Mouse (Mus musculus): ENCODE results near the gene Uvrag. TPM values are rescaled to one million over a fixed set of nuclear protein-coding genes. Genes with fewer than 3 reads are reported as not detected.
A peak's percentile ranks its signal among the peaks of the same experiment; 100 is the strongest.

The Uvrag gene
- polyA plus RNA-seq, 1 experiment from 2014 or later: 22.4 TPM

GRCm38 (mm10) chr7:99159446-99159845 lies 18.5 kb upstream of the Uvrag start:
- H3K9ac ChIP-seq (ENCODE audit: low read length): no peak overlapping the region
- H3K27me3 ChIP-seq (ENCODE audit: control insufficient read depth, insufficient read depth, low read depth, low read length): no peaks in the 10 kb centered on the region
- no peak overlapping the region for H3K27ac ChIP-seq (ENCODE audit: low read length)
- no peaks in the 10 kb centered on the region for H3K9me3 ChIP-seq (ENCODE audit: control insufficient read depth, low read length)
- H3K4me2 ChIP-seq (ENCODE audit: low read depth, low read length): no peak overlapping the region
- no peak overlapping the region for H3K4me3 ChIP-seq (ENCODE audit: low read length)
- 89% methylated on average over 2 of the region's 2 CpGs for WGBS
- H3K36me3 ChIP-seq (ENCODE audit: control insufficient read depth, insufficient read depth, low read length): no peaks in the 10 kb centered on the region
- ATAC-seq (ENCODE audit: low read depth): no peak
- H3K4me1 ChIP-seq (replicated peaks; ENCODE audit: control insufficient read depth, insufficient read depth, low read length): peaks cover 16% of the 10 kb centered on the region

GRCm38 (mm10) chr7:99158904-99159303 lies 18.0 kb upstream of the Uvrag start:
- WGBS: 76% methylated on average over 5 of the region's 5 CpGs
- no peak for ATAC-seq (ENCODE audit: low read depth)
- Histone ChIP-seq H3K4me3 (ENCODE audit: low read length) (no peak overlapping the region), H3K9ac (ENCODE audit: low read length) (no peak overlapping the region), H3K4me2 (ENCODE audit: low read depth, low read length) (no peak overlapping the region), H3K27ac (ENCODE audit: low read length) (no peak overlapping the region), H3K9me3 (ENCODE audit: control insufficient read depth, low read length) (no peaks in the 10 kb centered on the region), H3K27me3 (ENCODE audit: control insufficient read depth, insufficient read depth, low read depth, low read length) (no peaks in the 10 kb centered on the region), H3K4me1 (replicated peaks; ENCODE audit: control insufficient read depth, insufficient read depth, low read length) (peaks cover 16% of the 10 kb centered on the region), H3K36me3 (ENCODE audit: control insufficient read depth, insufficient read depth, low read length) (no peaks in the 10 kb centered on the region; the same call in 1 of the 2 replicates)

- no peaks in the 10 kb centered on the region; the same call in 1 of the 2 replicates for H3K36me3 ChIP-seq (ENCODE audit: control insufficient read depth, insufficient read depth, low read length)
- H3K4me2 ChIP-seq (ENCODE audit: low read depth, low read length): no peak overlapping the region
- no peak overlapping the region for H3K27ac ChIP-seq (ENCODE audit: low read length)
- ATAC-seq (ENCODE audit: low read depth): no peak
- H3K4me1 ChIP-seq (replicated peaks; ENCODE audit: control insufficient read depth, insufficient read depth, low read length): peaks cover 16% of the 10 kb centered on the region
- H3K9me3 ChIP-seq (ENCODE audit: control insufficient read depth, low read length): no peaks in the 10 kb centered on the region
- WGBS: 75% methylated on average over 8 of the region's 8 CpGs
- no peak overlapping the region for H3K9ac ChIP-seq (ENCODE audit: low read length)
- no peak overlapping the region for H3K4me3 ChIP-seq (ENCODE audit: low read length)
- no peaks in the 10 kb centered on the region for H3K27me3 ChIP-seq (ENCODE audit: control insufficient read depth, insufficient read depth, low read depth, low read length)
These were observed 17.1 kb upstream of the Uvrag start for GRCm38 (mm10) chr7:99158011-99158410.

- Histone ChIP-seq H3K36me3 (ENCODE audit: control insufficient read depth, insufficient read depth, low read length) (no peaks in the 10 kb centered on the region; the same call in 1 of the 2 replicates), H3K4me2 (ENCODE audit: low read depth, low read length) (no peak overlapping the region), H3K4me3 (ENCODE audit: low read length) (no peak overlapping the region), H3K27ac (ENCODE audit: low read length) (no peak overlapping the region), H3K9me3 (ENCODE audit: control insufficient read depth, low read length) (no peaks in the 10 kb centered on the region), H3K4me1 (replicated peaks; ENCODE audit: control insufficient read depth, insufficient read depth, low read length) (peaks cover 16% of the 10 kb centered on the region), H3K27me3 (ENCODE audit: control insufficient read depth, insufficient read depth, low read depth, low read length) (no peaks in the 10 kb centered on the region), H3K9ac (ENCODE audit: low read length) (no peak overlapping the region)
- WGBS: 70% methylated on average over 10 of the region's 10 CpGs
- ATAC-seq (ENCODE audit: low read depth): no peak
These were observed 15.8 kb upstream of the Uvrag start for GRCm38 (mm10) chr7:99156737-99157136.

GRCm38 (mm10) chr7:99155311-99156289 lies 14.7 kb upstream of the Uvrag start:
- Histone ChIP-seq H3K27ac (ENCODE audit: low read length) (peak overlapping the region; percentile 77), H3K27me3 (ENCODE audit: control insufficient read depth, insufficient read depth, low read depth, low read length) (no peaks in the 10 kb centered on the region), H3K36me3 (ENCODE audit: control insufficient read depth, insufficient read depth, low read length) (no peaks in the 10 kb centered on the region; the same call in 1 of the 2 replicates), H3K4me2 (ENCODE audit: low read depth, low read length) (peak overlapping the region; percentile 57), H3K9me3 (ENCODE audit: control insufficient read depth, low read length) (no peaks in the 10 kb centered on the region), H3K9ac (ENCODE audit: low read length) (peak overlapping the region; percentile 61), H3K4me1 (replicated peaks; ENCODE audit: control insufficient read depth, insufficient read depth, low read length) (peaks cover 16% of the 10 kb centered on the region), H3K4me3 (ENCODE audit: low read length) (peak overlapping the region; percentile 29)
- WGBS: 10% methylated on average over 16 of the region's 17 CpGs
- peak; percentile 85 for ATAC-seq (ENCODE audit: low read depth)

- no peak overlapping the region for H3K4me3 ChIP-seq (ENCODE audit: low read length)
- H3K9me3 ChIP-seq (ENCODE audit: control insufficient read depth, low read length): no peaks in the 10 kb centered on the region
- H3K9ac ChIP-seq (ENCODE audit: low read length): no peak overlapping the region
- H3K36me3 ChIP-seq (ENCODE audit: control insufficient read depth, insufficient read depth, low read length): no peaks in the 10 kb centered on the region; the same call in 1 of the 2 replicates
- peak; percentile 49 for ATAC-seq (ENCODE audit: low read depth)
- no peak overlapping the region for H3K27ac ChIP-seq (ENCODE audit: low read length)
- peaks cover 16% of the 10 kb centered on the region for H3K4me1 ChIP-seq (replicated peaks; ENCODE audit: control insufficient read depth, insufficient read depth, low read length)
- WGBS: 54% methylated on average over 8 of the region's 8 CpGs
- no peaks in the 10 kb centered on the region for H3K27me3 ChIP-seq (ENCODE audit: control insufficient read depth, insufficient read depth, low read depth, low read length)
- no peak overlapping the region for H3K4me2 ChIP-seq (ENCODE audit: low read depth, low read length)
These were observed 13.8 kb upstream of the Uvrag start for GRCm38 (mm10) chr7:99154648-99155151.

- H3K36me3 ChIP-seq (ENCODE audit: control insufficient read depth, insufficient read depth, low read length): no peaks in the 10 kb centered on the region; the same call in 1 of the 2 replicates
- peaks cover 16% of the 10 kb centered on the region for H3K4me1 ChIP-seq (replicated peaks; ENCODE audit: control insufficient read depth, insufficient read depth, low read length)
- no peaks in the 10 kb centered on the region for H3K9me3 ChIP-seq (ENCODE audit: control insufficient read depth, low read length)
- H3K9ac ChIP-seq (ENCODE audit: low read length): no peak overlapping the region
- H3K4me3 ChIP-seq (ENCODE audit: low read length): no peak overlapping the region
- no peak for ATAC-seq (ENCODE audit: low read depth)
- no peak overlapping the region for H3K27ac ChIP-seq (ENCODE audit: low read length)
- no peaks in the 10 kb centered on the region for H3K27me3 ChIP-seq (ENCODE audit: control insufficient read depth, insufficient read depth, low read depth, low read length)
- 77% methylated on average over 11 of the region's 11 CpGs for WGBS
- H3K4me2 ChIP-seq (ENCODE audit: low read depth, low read length): no peak overlapping the region
These were observed 12.8 kb upstream of the Uvrag start for GRCm38 (mm10) chr7:99153686-99154202.

- Histone ChIP-seq H3K9me3 (ENCODE audit: control insufficient read depth, low read length) (no peaks in the 10 kb centered on the region), H3K36me3 (ENCODE audit: control insufficient read depth, insufficient read depth, low read length) (no peaks in the 10 kb centered on the region; the same call in 1 of the 2 replicates), H3K27ac (ENCODE audit: low read length) (no peak overlapping the region), H3K4me1 (replicated peaks; ENCODE audit: control insufficient read depth, insufficient read depth, low read length) (peaks cover 16% of the 10 kb centered on the region), H3K9ac (ENCODE audit: low read length) (no peak overlapping the region), H3K27me3 (ENCODE audit: control insufficient read depth, insufficient read depth, low read depth, low read length) (no peaks in the 10 kb centered on the region), H3K4me2 (ENCODE audit: low read depth, low read length) (no peak overlapping the region), H3K4me3 (ENCODE audit: low read length) (no peak overlapping the region)
- ATAC-seq (ENCODE audit: low read depth): no peak
- WGBS: 64% methylated on average over 7 of the region's 8 CpGs
These were observed 11.8 kb upstream of the Uvrag start for GRCm38 (mm10) chr7:99152756-99153155.

GRCm38 (mm10) chr7:99151342-99151741 lies 10.4 kb upstream of the Uvrag start:
- peaks cover 13% of the 10 kb centered on the region for H3K4me1 ChIP-seq (replicated peaks; ENCODE audit: control insufficient read depth, insufficient read depth, low read length)
- no peaks in the 10 kb centered on the region for H3K9me3 ChIP-seq (ENCODE audit: control insufficient read depth, low read length)
- H3K9ac ChIP-seq (ENCODE audit: low read length): no peak overlapping the region
- H3K36me3 ChIP-seq (ENCODE audit: control insufficient read depth, insufficient read depth, low read length): no peaks in the 10 kb centered on the region; the same call in 1 of the 2 replicates
- no peaks in the 10 kb centered on the region for H3K27me3 ChIP-seq (ENCODE audit: control insufficient read depth, insufficient read depth, low read depth, low read length)
- H3K4me2 ChIP-seq (ENCODE audit: low read depth, low read length): no peak overlapping the region
- no peak overlapping the region for H3K27ac ChIP-seq (ENCODE audit: low read length)
- 3% methylated on average over 7 of the region's 7 CpGs for WGBS
- no peak overlapping the region for H3K4me3 ChIP-seq (ENCODE audit: low read length)
- peak; percentile 66 for ATAC-seq (ENCODE audit: low read depth)

Measured in lung, embryonic 16.5 days (tissue).